Mouse (Mus musculus) limb, embryonic 14.5 days (tissue): Measurements from ENCODE around the gene Myl4. TPM values are rescaled to one million over a fixed set of nuclear protein-coding genes. Genes with fewer than 3 reads are reported as not detected.
"Not testable (repeated sequence)": the region's sequence is repeated elsewhere in the genome, so short reads cannot be mapped to it uniquely, and the experiment has no call there.

Experiments used
- ATAC-seq: fragments of 200-750 bp; cut with Nextera tagmentation; 2 replicates; pipeline ENCODE4 v1.8.0; 2017; ENCODE audit warnings: low read depth, moderate number of reproducible peaks, moderate TSS enrichment; ENCODE audit not compliant: low FRiP score
- DNase-seq: peaks from one replicate; pipeline ENCODE4 v3.0.0-alpha.2; 2015; ENCODE audit warnings: low spot score
- H3K27ac ChIP-seq: fragments of 300-500 bp; sonication (generic); replicated peaks from 2 replicates; pipeline ENCODE4 v1.5.1; 2014; ENCODE audit warnings: low read depth, mild to moderate bottlenecking, low read length, moderate library complexity, mixed read lengths
- H3K27me3 ChIP-seq: fragments of 300-500 bp; sonication (generic); 2 replicates; pipeline ENCODE4 v1.6.1; 2014; ENCODE audit warnings: low read length, mixed read lengths; ENCODE audit not compliant: control insufficient read depth, insufficient read depth
- H3K36me3 ChIP-seq: fragments of 300-500 bp; sonication (generic); 2 replicates; pipeline ENCODE4 v1.6.1; 2014; ENCODE audit warnings: mild to moderate bottlenecking, low read length, moderate library complexity, mixed read lengths; ENCODE audit not compliant: control insufficient read depth, insufficient read depth
- H3K4me1 ChIP-seq: fragments of 300-500 bp; sonication (generic); 2 replicates; pipeline ENCODE4 v1.6.1; 2014; ENCODE audit warnings: antibody characterized with exemption, low read length, mixed read lengths; ENCODE audit not compliant: control insufficient read depth, insufficient read depth
- H3K4me2 ChIP-seq: fragments of 300-500 bp; sonication (generic); replicated peaks from 2 replicates; pipeline ENCODE4 v1.6.1; 2014; ENCODE audit warnings: low read depth, mild to moderate bottlenecking, low read length, moderate library complexity; ENCODE audit not compliant: severe bottlenecking
- H3K4me3 ChIP-seq: fragments of 300-500 bp; sonication (generic); replicated peaks from 2 replicates; pipeline ENCODE4 v1.5.1; 2014; ENCODE audit warnings: low read length
- H3K9ac ChIP-seq: fragments of 300-500 bp; sonication (generic); 2 replicates; pipeline ENCODE4 v1.6.1; 2014; ENCODE audit warnings: mild to moderate bottlenecking, low read depth, low read length, moderate library complexity; ENCODE audit not compliant: severe bottlenecking
- H3K9me3 ChIP-seq: fragments of 300-500 bp; sonication (generic); 2 replicates; pipeline ENCODE4 v1.6.1; 2016; ENCODE audit warnings: low read length; ENCODE audit not compliant: control insufficient read depth
- POLR2A ChIP-seq: fragments of 200-500 bp; IDR thresholded peaks from 2 replicates; pipeline ENCODE4 v1.8.0; 2012; ENCODE audit warnings: inconsistent platforms, mild to moderate bottlenecking, moderate library complexity, borderline replicate concordance; ENCODE audit not compliant: insufficient read depth, insufficient read length; ENCODE audit errors: extremely low read depth
- WGBS: fragments of 180-500 bp; shearing (Covaris S2); extraction: QIAGEN DNeasy Blood & Tissue Kit; methylation state at CpG from one replicate; pipeline ENCODE4 v1.1.7; 2014; 5-methylcytosine and 5-hydroxymethylcytosine counted together
- polyA plus RNA-seq, 2 experiments: library from polyadenylated mRNA; depleted of rRNA in 1 of 2; stranded (reverse) in 1 of 2; unstranded in 1 of 2; fragments of >200 nt; fragmentation: Nextera tagmentation in 1 of 2; extraction: Ambion mirVana in 1 of 2; gene quantifications; 2 replicates each; pipeline versions ENCODE4 v1.2.1 to v1.2.3; 2012 to 2014

Gene Myl4
- polyA plus RNA-seq, 2 experiments: 218 to 305 TPM

- H3K9ac ChIP-seq: no peak overlapping the region
- H3K4me3 ChIP-seq: no peak overlapping the region
- 81% methylated on average over 9 of the region's 9 CpGs for WGBS
- ATAC-seq (no peak), DNase-seq (no peak)
- H3K36me3 ChIP-seq: no peaks in the 10 kb centered on the region
- no peak for TF ChIP-seq POLR2A
- H3K4me2 ChIP-seq: no peak overlapping the region
- H3K4me1 ChIP-seq: no peaks in the 10 kb centered on the region
- peaks cover 8% of the 10 kb centered on the region; the same call in 1 of the 2 replicates for H3K9me3 ChIP-seq
- H3K27ac ChIP-seq: no peak overlapping the region
- H3K27me3 ChIP-seq: no peaks in the 10 kb centered on the region
These were observed 14.7 kb downstream of the Myl4 start for GRCm38 (mm10) chr11:104565172-104565571.

DNA sequence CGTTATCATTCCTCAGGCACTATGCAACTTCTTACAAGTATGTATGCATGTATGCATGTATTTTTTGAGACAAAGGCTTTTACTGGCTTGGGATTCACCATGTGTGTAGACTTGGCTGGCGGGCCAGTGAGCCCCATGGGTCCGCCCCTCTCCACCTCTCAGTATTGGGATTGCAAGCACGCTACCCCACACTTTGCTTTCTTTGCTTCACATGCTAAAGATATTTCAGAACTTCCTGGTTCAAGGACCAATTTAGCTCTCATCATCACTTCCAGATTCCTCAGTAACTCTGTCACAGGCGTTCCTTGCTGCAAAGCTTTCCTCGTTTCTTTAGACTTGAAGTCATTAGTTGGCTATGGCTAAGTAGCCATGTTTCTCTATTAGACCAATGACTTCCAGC lies 15.6 kb downstream of the Myl4 start:
- ATAC-seq: no peak
- no peak for DNase-seq
- 73% methylated on average over 6 of the region's 6 CpGs for WGBS
- Histone ChIP-seq H3K27me3 (no peaks in the 10 kb centered on the region), H3K27ac (no peak overlapping the region), H3K9me3 (peaks cover 8% of the 10 kb centered on the region; the same call in 1 of the 2 replicates), H3K4me1 (no peaks in the 10 kb centered on the region), H3K36me3 (no peaks in the 10 kb centered on the region), H3K4me2 (no peak overlapping the region), H3K4me3 (no peak overlapping the region), H3K9ac (no peak overlapping the region)
- TF ChIP-seq POLR2A: no peak

DNA sequence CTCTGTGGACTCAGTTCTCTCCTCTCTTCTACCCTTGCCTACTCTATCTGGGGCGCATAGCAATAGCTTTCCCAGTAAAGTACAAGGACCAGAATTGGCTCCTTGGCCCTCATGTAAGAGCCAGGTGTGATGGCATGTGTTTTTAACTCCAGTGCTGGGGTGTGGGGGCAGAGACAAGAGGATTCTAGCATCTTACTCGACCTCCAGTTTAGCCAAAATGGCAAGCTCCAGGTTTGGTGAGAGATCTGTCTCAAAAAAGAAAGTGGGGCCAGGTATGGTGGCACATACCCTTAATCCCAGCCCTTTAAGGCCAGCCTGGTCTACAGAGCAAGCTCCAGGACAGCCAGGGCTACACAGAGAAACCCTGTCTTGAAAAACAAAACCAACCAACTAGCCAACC lies 16.3 kb downstream of the Myl4 start:
- peaks cover under 1% of the 10 kb centered on the region; the same call in 1 of the 2 replicates for H3K27me3 ChIP-seq
- no peaks in the 10 kb centered on the region for H3K4me1 ChIP-seq
- H3K4me3 ChIP-seq: no peak overlapping the region
- WGBS: 77% methylated on average over 2 of the region's 2 CpGs
- no peak for TF ChIP-seq POLR2A
- no peaks in the 10 kb centered on the region for H3K36me3 ChIP-seq
- no peak for ATAC-seq
- no peak overlapping the region for H3K27ac ChIP-seq
- H3K9me3 ChIP-seq: peaks cover 8% of the 10 kb centered on the region; the same call in 1 of the 2 replicates
- H3K9ac ChIP-seq: no peak overlapping the region
- H3K4me2 ChIP-seq: no peak overlapping the region
- no peak for DNase-seq

DNA sequence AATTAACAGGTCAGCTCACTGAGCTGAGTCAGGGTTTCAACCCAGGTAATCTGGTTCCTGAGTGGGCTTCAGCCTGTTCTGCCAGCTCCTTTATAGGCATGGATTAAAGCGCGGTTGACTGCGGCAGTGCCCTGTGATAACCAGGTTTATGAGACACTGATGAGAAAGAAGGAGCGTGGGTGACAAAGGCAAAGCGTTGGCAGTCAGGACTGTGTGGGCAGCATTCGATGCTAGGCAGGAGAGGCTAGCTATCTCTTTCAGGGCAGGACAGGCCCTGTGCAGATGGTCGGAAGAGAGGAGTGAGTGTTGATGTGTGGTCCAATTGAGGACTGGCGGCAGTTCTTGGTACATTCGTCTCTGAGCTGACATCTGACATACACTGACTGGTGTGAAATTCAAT lies 17.3 kb downstream of the Myl4 start:
- DNase-seq (no peak), ATAC-seq (no peak)
- TF ChIP-seq POLR2A: no peak
- Histone ChIP-seq H3K4me1 (no peaks in the 10 kb centered on the region; the same call in 1 of the 2 replicates), H3K27me3 (peaks cover 8% of the 10 kb centered on the region; the same call in 1 of the 2 replicates), H3K9me3 (peaks cover 8% of the 10 kb centered on the region; the same call in 1 of the 2 replicates), H3K36me3 (no peaks in the 10 kb centered on the region), H3K27ac (no peak overlapping the region), H3K4me2 (no peak overlapping the region), H3K4me3 (no peak overlapping the region), H3K9ac (no peak overlapping the region)
- WGBS: 84% methylated on average over 9 of the region's 9 CpGs

GRCm38 (mm10) chr11:104568326-104568725 lies 17.9 kb downstream of the Myl4 start:
- Histone ChIP-seq H3K27me3 (peaks cover 8% of the 10 kb centered on the region; the same call in 1 of the 2 replicates), H3K27ac (no peak overlapping the region), H3K4me1 (no peaks in the 10 kb centered on the region; the same call in 1 of the 2 replicates), H3K4me3 (no peak overlapping the region), H3K9ac (no peak overlapping the region), H3K4me2 (no peak overlapping the region), H3K9me3 (peaks cover 8% of the 10 kb centered on the region; the same call in 1 of the 2 replicates), H3K36me3 (no peaks in the 10 kb centered on the region)
- no peak for ATAC-seq
- WGBS: 92% methylated on average over 4 of the region's 4 CpGs
- no peak for TF ChIP-seq POLR2A
- DNase-seq: no peak

DNA sequence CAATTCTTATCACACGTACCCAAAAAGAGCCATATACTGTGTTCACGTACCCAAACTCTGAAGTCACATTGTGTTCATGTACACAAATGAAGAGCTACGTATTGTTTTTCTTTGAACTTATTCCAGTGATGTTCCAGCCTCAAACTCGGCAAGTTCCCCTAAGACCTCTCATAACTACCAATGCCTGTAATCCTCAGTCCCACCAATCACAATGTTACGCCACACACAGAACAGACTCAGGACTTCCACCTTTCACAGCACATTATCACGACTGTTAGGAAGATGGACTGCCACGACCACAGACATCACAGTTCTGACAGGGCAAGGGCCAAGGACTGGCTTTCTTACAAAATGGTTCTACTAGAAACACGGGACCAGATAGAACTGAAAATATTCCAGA lies 20.1 kb downstream of the Myl4 start:
- H3K36me3 ChIP-seq, H3K27me3 ChIP-seq, H3K9ac ChIP-seq, H3K4me2 ChIP-seq, H3K4me3 ChIP-seq, H3K27ac ChIP-seq, H3K4me1 ChIP-seq, DNase-seq, ATAC-seq, H3K9me3 ChIP-seq: not testable (repeated sequence)
- 83% methylated on average over 8 of the region's 8 CpGs for WGBS

DNA sequence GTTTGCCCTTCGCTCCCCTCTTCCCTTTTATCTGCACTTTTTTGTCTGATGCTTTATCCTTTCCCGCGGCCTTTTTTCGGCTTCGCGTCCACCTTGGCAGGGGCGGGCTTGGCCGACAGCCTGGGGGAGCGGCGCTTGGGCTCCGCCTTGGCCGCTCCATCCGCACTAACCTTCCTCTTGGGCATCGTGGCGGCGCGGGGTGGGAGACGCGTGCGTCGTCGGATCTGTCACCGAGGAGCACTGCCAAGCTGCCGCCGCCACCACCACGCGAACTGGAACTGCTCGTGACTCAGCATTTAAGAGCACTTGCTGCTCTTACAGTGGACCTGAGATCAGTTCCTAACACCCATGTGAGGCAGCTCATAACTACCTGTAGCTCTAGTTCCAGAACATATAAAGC lies 20.9 kb downstream of the Myl4 start:
- H3K36me3 ChIP-seq, H3K9me3 ChIP-seq, DNase-seq, ATAC-seq, H3K27me3 ChIP-seq, H3K4me1 ChIP-seq, H3K27ac ChIP-seq: not testable (repeated sequence)
- Histone ChIP-seq H3K9ac (peak overlapping the region; percentile 36; the same call in 1 of the 2 replicates), H3K4me2 (peak overlapping the region; percentile 53), H3K4me3 (peak overlapping the region; percentile 32)
- WGBS: 1% methylated on average over 28 of the region's 28 CpGs
